Mouse (Mus musculus) intestine, embryonic 14.5 days (tissue): ENCODE data around the gene Frmd4a. TPM values are rescaled to one million over a fixed set of nuclear protein-coding genes. Genes with fewer than 3 reads are reported as not detected.

ENCODE experiments used
- ATAC-seq: fragments of 200-750 bp; cut with Nextera tagmentation; replicated peaks from 2 replicates; pipeline ENCODE4 v1.8.0; 2017; ENCODE audit warnings: low read depth, moderate number of reproducible peaks, moderate TSS enrichment, moderate library complexity; ENCODE audit not compliant: low FRiP score, low TSS enrichment
- DNase-seq: peaks from one replicate; pipeline ENCODE4 v3.0.0-alpha.2; 2018; ENCODE audit warnings: low spot score
- H3K27ac ChIP-seq: fragments of 300-500 bp; sonication (generic); 2 replicates; pipeline ENCODE4 v1.5.1; 2014; ENCODE audit warnings: low read depth, mild to moderate bottlenecking, control low read depth
- H3K27me3 ChIP-seq: fragments of 300-500 bp; sonication (generic); replicated peaks from 2 replicates; pipeline ENCODE4 v1.6.1; 2014; ENCODE audit warnings: low read length, control low read depth; ENCODE audit not compliant: control insufficient read depth, insufficient read depth
- H3K36me3 ChIP-seq: fragments of 300-500 bp; sonication (generic); 2 replicates; pipeline ENCODE4 v1.6.1; 2014; ENCODE audit warnings: low read length, control low read depth; ENCODE audit not compliant: control insufficient read depth, insufficient read depth
- H3K4me1 ChIP-seq: fragments of 300-500 bp; sonication (generic); replicated peaks from 2 replicates; pipeline ENCODE4 v1.6.1; 2014; ENCODE audit warnings: low read length, control low read depth, mixed read lengths; ENCODE audit not compliant: control insufficient read depth, insufficient read depth
- H3K4me2 ChIP-seq: fragments of 300-500 bp; sonication (generic); 2 replicates; pipeline ENCODE4 v1.6.1; 2014; ENCODE audit warnings: low read length
- H3K4me3 ChIP-seq: fragments of 300-500 bp; sonication (generic); 2 replicates; pipeline ENCODE4 v1.5.1; 2014; ENCODE audit warnings: low read depth, low read length, control low read depth, mixed read lengths
- H3K9ac ChIP-seq: fragments of 300-500 bp; sonication (generic); 2 replicates; pipeline ENCODE4 v1.6.1; 2014; ENCODE audit warnings: mild to moderate bottlenecking, low read length
- H3K9me3 ChIP-seq: fragments of 300-500 bp; sonication (generic); 2 replicates; pipeline ENCODE4 v1.6.1; 2016; ENCODE audit warnings: low read length, control low read depth; ENCODE audit not compliant: control insufficient read depth
- WGBS: fragments of 180-500 bp; shearing (Covaris S2); extraction: QIAGEN DNeasy Blood & Tissue Kit; methylation state at CpG from one replicate; pipeline ENCODE4 v1.1.7; 2014; 5-methylcytosine and 5-hydroxymethylcytosine counted together
- polyA plus RNA-seq: library from polyadenylated mRNA; unstranded; fragments of >200 nt; fragmentation: Nextera tagmentation; extraction: Ambion mirVana; gene quantifications from 2 replicates; pipeline ENCODE4 v1.2.1, GENCODE M21; 2014

Gene Frmd4a
- polyA plus RNA-seq, 1 experiment from 2014 or later, result 28.8 TPM

DNA sequence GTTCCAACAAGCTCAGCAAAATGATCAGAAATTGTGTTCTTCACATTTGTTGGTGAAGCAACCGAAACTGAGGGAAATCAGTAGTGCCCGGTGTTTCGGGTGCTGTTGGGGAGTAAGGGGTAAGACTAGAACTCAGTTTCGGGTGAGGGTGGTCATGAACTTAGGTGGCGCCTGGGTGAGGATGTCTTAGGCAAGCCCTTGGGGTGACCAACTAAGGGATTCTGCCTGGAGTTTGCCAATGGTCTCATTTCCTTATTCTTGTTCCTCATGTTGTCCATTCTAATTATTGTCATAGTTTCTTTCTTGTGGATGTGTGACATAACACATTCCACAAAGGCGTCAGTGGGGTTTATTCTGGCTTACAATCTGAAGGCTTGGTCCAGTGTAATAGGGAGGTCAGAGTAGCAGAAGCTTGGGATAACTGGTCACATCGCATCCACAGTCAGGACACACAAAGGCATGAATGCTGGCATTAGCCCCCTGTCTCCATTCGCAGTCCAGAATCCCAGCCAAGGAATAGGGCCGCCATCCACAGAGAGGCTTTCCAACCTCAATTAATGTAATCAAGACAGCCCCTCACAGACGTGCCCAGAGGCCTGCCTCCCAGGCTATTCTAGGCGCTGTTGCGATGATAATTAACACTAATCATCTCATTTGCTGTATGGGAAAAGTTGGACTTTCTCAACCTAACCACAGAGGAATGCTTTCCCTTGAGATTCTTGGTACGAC is 490.5 kb downstream of the Frmd4a start:
- no peaks in the 10 kb centered on the region for H3K9me3 ChIP-seq
- H3K4me2 ChIP-seq, result no peak overlapping the region
- no peak overlapping the region for H3K4me3 ChIP-seq
- DNase-seq, result no peak
- no peak overlapping the region for H3K9ac ChIP-seq
- H3K4me1 ChIP-seq, result peaks cover 28% of the 10 kb centered on the region
- H3K27me3 ChIP-seq, result no peaks in the 10 kb centered on the region
- H3K27ac ChIP-seq, result no peak overlapping the region; the same call in 1 of the 2 replicates
- WGBS, result 88% methylated on average over 13 of the region's 13 CpGs
- H3K36me3 ChIP-seq, result 0 out of 2 replicates have a peak, but pooled peaks cover 7% of the 10 kb centered on the region
- no peak for ATAC-seq

- ATAC-seq (no peak), DNase-seq (no peak)
- Histone ChIP-seq H3K9ac (no peak overlapping the region), H3K4me1 (peaks cover 28% of the 10 kb centered on the region), H3K27me3 (no peaks in the 10 kb centered on the region), H3K4me3 (no peak overlapping the region), H3K27ac (peak overlapping the region; percentile 75), H3K4me2 (no peak overlapping the region), H3K36me3 (0 out of 2 replicates have a peak, but pooled peaks cover 10% of the 10 kb centered on the region), H3K9me3 (no peaks in the 10 kb centered on the region)
- 54% methylated on average over 10 of the region's 10 CpGs for WGBS
Measured at GRCm38 (mm10) chr2:4508959-4509615, 491.6 kb downstream of the Frmd4a start.

GRCm38 (mm10) chr2:4509739-4510138 is 492.2 kb downstream of the Frmd4a start:
- H3K4me2 ChIP-seq, result no peak overlapping the region
- H3K4me3 ChIP-seq, result no peak overlapping the region
- peak overlapping the region; percentile 75 for H3K27ac ChIP-seq
- peaks cover 28% of the 10 kb centered on the region for H3K4me1 ChIP-seq
- 0 out of 2 replicates have a peak, but pooled peaks cover 10% of the 10 kb centered on the region for H3K36me3 ChIP-seq
- no peak for DNase-seq
- H3K9me3 ChIP-seq, result no peaks in the 10 kb centered on the region
- WGBS, result 26% methylated on average over 5 of the region's 5 CpGs
- no peak overlapping the region for H3K9ac ChIP-seq
- ATAC-seq, result peak; percentile 59; the same call in 1 of the 2 replicates
- no peaks in the 10 kb centered on the region for H3K27me3 ChIP-seq

DNA sequence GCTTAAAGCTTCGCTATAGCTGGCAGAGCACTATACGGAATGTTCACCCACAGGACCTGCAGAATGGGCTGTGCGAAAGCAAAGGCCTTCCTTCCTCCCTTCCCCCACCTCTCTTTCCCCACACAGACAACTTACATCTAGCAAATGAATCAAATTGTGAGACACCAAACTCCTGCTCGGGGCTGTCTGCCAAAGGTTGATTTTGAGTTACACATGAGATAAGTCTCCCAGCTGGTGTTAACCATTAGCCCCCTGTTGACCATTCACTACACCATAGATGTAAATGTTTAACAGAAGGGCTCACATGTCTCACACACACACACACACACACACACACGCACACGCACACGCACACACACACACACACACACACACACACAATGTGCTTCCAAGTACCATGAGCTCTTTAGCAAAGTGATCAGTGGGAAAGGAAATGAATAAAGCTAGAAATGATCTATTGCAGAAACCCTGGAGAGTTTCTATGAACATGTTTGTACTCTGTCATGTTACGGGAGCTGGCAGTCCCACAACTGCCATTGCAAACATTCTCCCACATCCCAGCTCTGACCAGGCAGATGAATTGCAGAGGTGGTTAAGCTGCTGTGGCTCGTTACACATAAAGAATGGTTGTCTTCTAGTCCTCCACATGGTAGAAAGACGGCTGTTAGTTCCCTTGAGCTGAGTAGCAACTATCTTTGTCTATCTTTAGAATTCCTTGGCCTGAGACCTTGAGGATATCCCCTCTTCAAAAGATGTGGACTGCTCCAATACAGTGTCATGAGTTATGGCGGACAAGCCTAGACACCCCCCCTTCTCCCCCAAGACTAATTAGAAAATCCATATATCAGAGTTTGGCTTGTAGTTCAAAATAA is 492.9 kb downstream of the Frmd4a start:
- WGBS, result 42% methylated on average over 11 of the region's 11 CpGs
- 0 out of 2 replicates have a peak overlapping the region, but pooled peaks have one; percentile 13 for H3K4me2 ChIP-seq
- no peaks in the 10 kb centered on the region for H3K27me3 ChIP-seq
- peaks cover 28% of the 10 kb centered on the region for H3K4me1 ChIP-seq
- H3K36me3 ChIP-seq, result 0 out of 2 replicates have a peak, but pooled peaks cover 10% of the 10 kb centered on the region
- DNase-seq (no peak), ATAC-seq (peak; percentile 73)
- H3K27ac ChIP-seq, result peak overlapping the region; percentile 75
- no peak overlapping the region for H3K4me3 ChIP-seq
- H3K9me3 ChIP-seq, result no peaks in the 10 kb centered on the region
- H3K9ac ChIP-seq, result no peak overlapping the region

DNA sequence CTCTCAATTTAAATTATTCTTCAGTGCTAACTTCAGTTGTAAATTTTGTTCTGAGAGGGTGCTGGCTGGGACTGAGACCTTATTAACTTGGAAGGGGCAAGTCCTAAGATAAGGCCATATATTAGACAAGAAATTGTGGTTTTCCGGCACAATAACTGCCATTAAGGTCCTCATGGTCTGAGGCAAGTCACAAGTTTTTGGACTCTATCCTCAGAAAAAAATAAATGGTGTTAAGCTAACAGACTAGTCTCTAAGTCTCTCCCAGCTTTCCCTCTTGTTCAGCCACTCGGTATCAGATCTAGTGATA is 493.5 kb downstream of the Frmd4a start:
- H3K27ac ChIP-seq, result peak overlapping the region; percentile 51
- no peak for ATAC-seq
- H3K9ac ChIP-seq, result no peak overlapping the region

DNA sequence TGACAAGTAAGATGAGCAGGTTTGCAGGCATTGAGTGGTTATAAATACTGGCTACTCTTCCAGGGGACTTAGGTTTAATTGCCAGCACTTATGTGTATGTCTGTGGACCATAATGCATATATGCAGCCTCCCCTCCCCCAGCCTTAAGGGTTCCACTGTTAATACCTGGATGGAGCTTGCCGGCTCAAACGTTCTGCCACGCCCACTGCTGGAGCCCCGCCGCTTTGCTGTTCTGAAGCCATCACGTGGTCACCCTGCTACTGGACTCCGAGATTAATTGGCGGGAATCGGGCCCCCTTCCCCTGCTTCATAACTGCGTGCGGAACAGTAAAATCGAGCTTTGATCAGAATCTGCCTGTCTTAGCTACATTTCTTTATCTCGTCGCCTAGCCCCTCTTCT is 495.1 kb downstream of the Frmd4a start:
- DNase-seq (no peak), ATAC-seq (no peak)
- Histone ChIP-seq H3K4me2 (no peak overlapping the region), H3K4me1 (peaks cover 42% of the 10 kb centered on the region), H3K27ac (no peak overlapping the region), H3K4me3 (no peak overlapping the region), H3K9ac (no peak overlapping the region), H3K36me3 (0 out of 2 replicates have a peak, but pooled peaks cover 3% of the 10 kb centered on the region), H3K27me3 (no peaks in the 10 kb centered on the region), H3K9me3 (no peaks in the 10 kb centered on the region)
- WGBS, result 47% methylated on average over 14 of the region's 14 CpGs

More for the DNA sequence above, 493.5 kb downstream of the Frmd4a start:
- H3K27me3 ChIP-seq, result no peaks in the 10 kb centered on the region
- 84% methylated on average over 2 of the region's 2 CpGs for WGBS
- H3K4me3 ChIP-seq, result no peak overlapping the region
- no peaks in the 10 kb centered on the region for H3K9me3 ChIP-seq
- no peak for DNase-seq
- H3K36me3 ChIP-seq, result 0 out of 2 replicates have a peak, but pooled peaks cover 10% of the 10 kb centered on the region
- no peak overlapping the region for H3K4me2 ChIP-seq
- H3K4me1 ChIP-seq, result peaks cover 29% of the 10 kb centered on the region

- 0 out of 2 replicates have a peak, but pooled peaks cover 3% of the 10 kb centered on the region for H3K36me3 ChIP-seq
- no peaks in the 10 kb centered on the region for H3K9me3 ChIP-seq
- peaks cover 23% of the 10 kb centered on the region for H3K4me1 ChIP-seq
- H3K9ac ChIP-seq, result no peak overlapping the region
- ATAC-seq (no peak), DNase-seq (no peak)
- H3K4me2 ChIP-seq, result no peak overlapping the region
- H3K27ac ChIP-seq, result peak overlapping the region; percentile 85
- 84% methylated on average over 3 of the region's 3 CpGs for WGBS
- H3K27me3 ChIP-seq, result no peaks in the 10 kb centered on the region
- no peak overlapping the region for H3K4me3 ChIP-seq
Measured at GRCm38 (mm10) chr2:4515910-4516309, 498.4 kb downstream of the Frmd4a start.

DNA sequence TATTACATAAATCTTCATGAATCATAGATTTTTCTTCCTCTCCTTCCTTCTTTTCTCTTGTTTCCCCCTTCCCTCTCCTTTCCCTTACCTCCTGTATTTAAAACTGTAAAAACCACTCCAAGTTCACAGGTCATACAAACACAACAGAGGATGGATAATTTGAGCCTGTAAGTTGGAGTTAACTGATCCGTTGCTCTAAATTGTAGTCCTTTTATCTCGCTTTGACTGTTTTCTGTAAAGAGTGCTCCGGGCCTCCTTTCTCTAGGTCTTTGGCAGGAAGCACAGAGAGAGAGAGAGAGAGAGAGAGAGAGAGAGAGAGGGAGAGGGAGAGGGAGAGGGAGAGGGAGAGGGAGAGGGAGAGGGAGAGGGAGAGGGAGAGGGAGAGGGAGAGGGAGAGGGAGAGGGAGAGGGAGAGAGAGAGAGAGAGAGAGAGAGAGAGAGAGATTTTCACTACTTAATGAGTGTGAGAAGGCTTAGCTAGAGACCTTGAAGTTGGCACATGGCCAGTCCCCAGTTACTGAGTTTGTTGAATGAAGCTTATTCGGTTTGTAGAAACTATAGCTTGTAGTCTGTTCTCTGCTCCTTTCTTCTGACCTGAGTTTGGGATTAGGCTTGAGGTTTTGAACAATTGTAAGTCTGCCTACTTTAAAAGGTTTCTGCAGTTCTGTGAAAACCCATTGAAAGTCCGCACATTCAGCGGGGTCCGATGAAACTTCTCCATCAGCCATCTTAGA is 499.5 kb downstream of the Frmd4a start:
- no peak overlapping the region for H3K9ac ChIP-seq
- H3K9me3 ChIP-seq, result no peaks in the 10 kb centered on the region
- DNase-seq (no peak), ATAC-seq (peak; percentile 44)
- peaks cover 21% of the 10 kb centered on the region for H3K4me1 ChIP-seq
- 0 out of 2 replicates have a peak, but pooled peaks cover 6% of the 10 kb centered on the region for H3K36me3 ChIP-seq
- peak overlapping the region; percentile 85 for H3K27ac ChIP-seq
- 0 out of 2 replicates have a peak overlapping the region, but pooled peaks have one; percentile 9 for H3K4me2 ChIP-seq
- no peaks in the 10 kb centered on the region for H3K27me3 ChIP-seq
- H3K4me3 ChIP-seq, result no peak overlapping the region
- 29% methylated on average over 7 of the region's 7 CpGs for WGBS
